Mouse (Mus musculus): ENCODE measurements around the gene Pdcd1lg2.

GRCm38 (mm10) chr19:29439242-29439641 lies 28.5 kb downstream of the Pdcd1lg2 start:
- TF ChIP-seq POLR2A (IDR thresholded peaks at IDR 0.05; ENCODE audit: control insufficient read depth, low read depth, low read length) (no peak), CTCF (IDR thresholded peaks at IDR 0.05; ENCODE audit: control insufficient read depth, insufficient read depth, insufficient replicate concordance, low read depth, low read length) (no peak)

Measured in testis, adult 2 months (tissue).